Mouse (Mus musculus) brain, embryonic 14.5 days (tissue): Measurements from ENCODE around the gene Clip1.

Source experiments
- CTCF ChIP-seq: fragments of 200-500 bp; IDR thresholded peaks from 2 replicates; pipeline ENCODE4 v1.5.1; 2012; ENCODE audit warnings: inconsistent platforms, mild to moderate bottlenecking, moderate library complexity, borderline replicate concordance; ENCODE audit not compliant: insufficient read depth, insufficient read length; ENCODE audit errors: extremely low read depth
- POLR2A ChIP-seq: fragments of 200-500 bp; IDR thresholded peaks from 2 replicates; pipeline ENCODE4 v1.6.1; 2012; ENCODE audit warnings: mild to moderate bottlenecking, inconsistent platforms, borderline replicate concordance; ENCODE audit not compliant: poor library complexity, insufficient read depth, insufficient read length, severe bottlenecking; ENCODE audit errors: extremely low read depth

DNA sequence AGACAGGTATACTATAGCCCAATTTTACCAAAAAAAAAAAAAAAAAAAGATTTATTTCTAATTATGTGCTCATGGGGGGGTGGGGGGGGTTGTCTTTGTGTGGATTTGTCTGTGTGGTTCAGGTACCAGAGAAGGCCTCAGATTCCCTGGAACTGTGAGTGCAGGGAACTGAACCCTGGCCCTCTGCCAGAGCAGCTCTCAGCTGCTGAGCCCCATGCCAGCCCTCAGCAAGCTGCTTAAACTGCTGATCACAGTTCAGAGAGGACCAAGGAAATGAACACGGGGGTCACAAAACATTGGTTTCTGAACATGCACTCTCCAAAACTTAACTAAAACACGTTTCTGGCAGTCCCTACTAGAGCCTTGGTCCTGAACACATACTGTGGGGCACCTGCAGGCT lies 128.0 kb downstream of the Clip1 start:
- TF ChIP-seq CTCF (no peak), POLR2A (no peak)
